Mouse (Mus musculus) neural tube, embryonic 14.5 days (tissue): ENCODE measurements around the gene Foxo6. TPM values are rescaled to one million over a fixed set of nuclear protein-coding genes. Genes with fewer than 3 reads are reported as not detected.

ENCODE experiments used
- ATAC-seq: fragments of 200-750 bp; cut with Nextera tagmentation; 2 replicates; pipeline ENCODE4 v1.8.0; 2017; ENCODE audit warnings: low read depth, mild to moderate bottlenecking, moderate TSS enrichment, moderate library complexity
- H3K27ac ChIP-seq: fragments of 300-500 bp; sonication (generic); 2 replicates; pipeline ENCODE4 v1.5.1; 2014; ENCODE audit warnings: low read depth, mild to moderate bottlenecking, control low read depth, low read length, moderate library complexity, mixed read lengths
- H3K27me3 ChIP-seq: fragments of 300-500 bp; sonication (generic); 2 replicates; pipeline ENCODE4 v1.6.1; 2014; ENCODE audit warnings: low read length; ENCODE audit not compliant: control insufficient read depth, insufficient read depth
- H3K36me3 ChIP-seq: fragments of 300-500 bp; sonication (generic); 2 replicates; pipeline ENCODE4 v1.6.1; 2014; ENCODE audit warnings: low read length, mixed read lengths; ENCODE audit not compliant: control insufficient read depth, insufficient read depth
- H3K4me1 ChIP-seq: fragments of 300-500 bp; sonication (generic); 2 replicates; pipeline ENCODE4 v1.6.1; 2014; ENCODE audit warnings: low read length; ENCODE audit not compliant: control insufficient read depth, insufficient read depth
- H3K4me2 ChIP-seq: fragments of 300-500 bp; sonication (generic); 2 replicates; pipeline ENCODE4 v1.6.1; 2014; ENCODE audit warnings: mild to moderate bottlenecking, low read depth, low read length, control low read depth
- H3K4me3 ChIP-seq: fragments of 300-500 bp; sonication (generic); 2 replicates; pipeline ENCODE4 v1.5.1; 2014; ENCODE audit warnings: low read depth, low read length, control low read depth, mixed read lengths
- H3K9ac ChIP-seq: fragments of 300-500 bp; sonication (generic); replicated peaks from 2 replicates; pipeline ENCODE4 v1.6.1; 2014; ENCODE audit warnings: low read depth, mild to moderate bottlenecking, control low read depth, low read length, mixed read lengths
- H3K9me3 ChIP-seq: fragments of 300-500 bp; sonication (generic); 2 replicates; pipeline ENCODE4 v1.6.1; 2016; ENCODE audit warnings: low read length; ENCODE audit not compliant: control insufficient read depth
- whole genome bisulfite sequencing: fragments of 180-500 bp; shearing (Covaris S2); extraction: QIAGEN DNeasy Blood & Tissue Kit; methylation state at CpG from one replicate; pipeline ENCODE4 v1.1.7; 2014; 5-methylcytosine and 5-hydroxymethylcytosine counted together
- polyA plus RNA-seq: library from polyadenylated mRNA; unstranded; fragments of >200 nt; fragmentation: Nextera tagmentation; extraction: Ambion mirVana; gene quantifications from 2 replicates; pipeline ENCODE4 v1.2.1, GENCODE M21; 2014

Foxo6 gene
- polyA plus RNA-seq, 1 experiment from 2014 or later, result 1.1 TPM

DNA sequence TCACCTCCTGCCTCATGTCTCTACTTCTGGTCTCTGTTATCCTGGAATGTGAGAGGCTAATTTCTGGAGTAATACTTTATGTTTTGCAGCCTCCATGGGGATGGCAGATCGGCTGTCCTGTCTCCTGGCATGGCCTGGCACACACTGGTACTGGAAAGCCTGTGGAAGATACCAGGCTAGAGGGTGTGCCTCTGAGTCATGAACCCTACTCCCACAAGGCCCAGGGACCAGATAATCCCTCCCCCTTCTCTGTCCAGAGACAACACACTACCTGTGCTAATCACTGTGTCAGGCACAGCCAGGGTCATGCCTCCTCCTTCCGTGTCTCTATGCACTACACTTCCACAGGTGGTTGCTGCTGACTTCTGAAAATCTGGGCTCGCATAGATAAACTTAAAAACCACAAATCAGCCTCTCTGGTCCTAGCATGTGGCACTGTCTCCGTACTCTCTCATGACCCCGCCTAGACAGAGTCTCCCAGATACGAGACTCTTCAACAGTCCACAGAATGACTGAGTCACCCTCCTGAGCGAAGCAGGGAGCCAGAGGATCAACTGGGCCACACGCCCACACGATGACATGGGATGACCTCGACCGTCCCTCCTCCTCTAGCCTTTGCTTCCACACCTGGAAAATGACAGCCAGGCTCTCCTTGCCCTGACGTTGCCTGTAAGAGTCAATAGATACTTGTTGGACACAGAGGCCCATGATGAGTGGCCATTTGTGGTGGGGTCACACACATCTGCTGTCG lies 57.5 kb downstream of the Foxo6 start:
- 81% methylated on average over 13 of the region's 13 CpGs for WGBS
- Histone ChIP-seq H3K36me3 (no peaks in the 10 kb centered on the region), H3K4me3 (no peak overlapping the region), H3K4me1 (peaks cover 3% of the 10 kb centered on the region; the same call in 1 of the 2 replicates), H3K27me3 (no peaks in the 10 kb centered on the region), H3K4me2 (no peak overlapping the region), H3K9me3 (no peaks in the 10 kb centered on the region), H3K27ac (no peak overlapping the region), H3K9ac (no peak overlapping the region)
- ATAC-seq, result no peak

GRCm38 (mm10) chr4:120228613-120229012 lies 58.5 kb downstream of the Foxo6 start:
- no peak overlapping the region for H3K9ac ChIP-seq
- ATAC-seq, result no peak
- H3K36me3 ChIP-seq, result no peaks in the 10 kb centered on the region
- H3K4me2 ChIP-seq, result no peak overlapping the region
- 85% methylated on average over 3 of the region's 3 CpGs for WGBS
- H3K4me1 ChIP-seq, result peaks cover 6% of the 10 kb centered on the region; the same call in 1 of the 2 replicates
- H3K27ac ChIP-seq, result no peak overlapping the region
- no peak overlapping the region for H3K4me3 ChIP-seq
- no peaks in the 10 kb centered on the region for H3K9me3 ChIP-seq
- H3K27me3 ChIP-seq, result no peaks in the 10 kb centered on the region

GRCm38 (mm10) chr4:120227224-120227623 lies 59.9 kb downstream of the Foxo6 start:
- Histone ChIP-seq H3K9ac (no peak overlapping the region), H3K9me3 (no peaks in the 10 kb centered on the region), H3K4me3 (no peak overlapping the region), H3K4me2 (no peak overlapping the region), H3K4me1 (peaks cover 6% of the 10 kb centered on the region; the same call in 1 of the 2 replicates), H3K27ac (no peak overlapping the region), H3K36me3 (no peaks in the 10 kb centered on the region), H3K27me3 (no peaks in the 10 kb centered on the region)
- 50% methylated on average over 2 of the region's 2 CpGs for WGBS
- no peak for ATAC-seq

DNA sequence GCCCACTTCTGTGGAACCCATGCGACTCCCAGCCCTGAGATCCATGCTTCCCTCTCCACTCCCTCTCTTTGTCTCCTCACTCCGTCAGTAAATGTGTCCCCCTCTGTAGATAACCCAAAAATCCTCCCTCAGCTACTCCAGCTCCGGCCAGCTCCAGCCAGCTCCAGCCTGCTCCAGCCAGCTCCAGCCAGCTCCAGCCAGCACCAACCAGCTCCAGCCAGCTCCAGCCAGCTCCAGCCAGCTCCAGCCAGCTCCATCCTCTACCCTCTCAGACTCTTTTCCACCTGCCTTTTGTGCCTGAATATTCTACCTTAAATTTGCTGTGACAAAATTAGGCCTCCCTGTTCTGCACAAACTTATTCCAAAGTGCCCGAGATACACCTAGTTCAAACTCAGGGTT lies 60.5 kb downstream of the Foxo6 start:
- no peak for ATAC-seq
- Histone ChIP-seq H3K4me2 (no peak overlapping the region), H3K9ac (no peak overlapping the region), H3K9me3 (no peaks in the 10 kb centered on the region), H3K27ac (no peak overlapping the region), H3K4me3 (no peak overlapping the region), H3K4me1 (peaks cover 6% of the 10 kb centered on the region), H3K27me3 (no peaks in the 10 kb centered on the region), H3K36me3 (no peaks in the 10 kb centered on the region)
- 81% methylated on average over 4 of the region's 4 CpGs for WGBS

- H3K9me3 ChIP-seq, result no peaks in the 10 kb centered on the region
- H3K9ac ChIP-seq, result no peak overlapping the region
- H3K36me3 ChIP-seq, result no peaks in the 10 kb centered on the region
- WGBS, result 40% methylated on average over 6 of the region's 6 CpGs
- H3K4me1 ChIP-seq, result peaks cover 6% of the 10 kb centered on the region
- no peaks in the 10 kb centered on the region for H3K27me3 ChIP-seq
- peak; percentile 32; the same call in 1 of the 2 replicates for ATAC-seq
- no peak overlapping the region for H3K4me3 ChIP-seq
- no peak overlapping the region for H3K4me2 ChIP-seq
- H3K27ac ChIP-seq, result no peak overlapping the region
These were observed 61.9 kb downstream of the Foxo6 start for GRCm38 (mm10) chr4:120225135-120225780.

GRCm38 (mm10) chr4:120223805-120224204 lies 63.3 kb downstream of the Foxo6 start:
- Histone ChIP-seq H3K9ac (no peak overlapping the region), H3K9me3 (no peaks in the 10 kb centered on the region), H3K36me3 (no peaks in the 10 kb centered on the region), H3K4me1 (peaks cover 6% of the 10 kb centered on the region), H3K27me3 (no peaks in the 10 kb centered on the region), H3K4me3 (no peak overlapping the region), H3K4me2 (no peak overlapping the region), H3K27ac (no peak overlapping the region)
- WGBS, result 75% methylated on average over 6 of the region's 6 CpGs
- ATAC-seq, result no peak

DNA sequence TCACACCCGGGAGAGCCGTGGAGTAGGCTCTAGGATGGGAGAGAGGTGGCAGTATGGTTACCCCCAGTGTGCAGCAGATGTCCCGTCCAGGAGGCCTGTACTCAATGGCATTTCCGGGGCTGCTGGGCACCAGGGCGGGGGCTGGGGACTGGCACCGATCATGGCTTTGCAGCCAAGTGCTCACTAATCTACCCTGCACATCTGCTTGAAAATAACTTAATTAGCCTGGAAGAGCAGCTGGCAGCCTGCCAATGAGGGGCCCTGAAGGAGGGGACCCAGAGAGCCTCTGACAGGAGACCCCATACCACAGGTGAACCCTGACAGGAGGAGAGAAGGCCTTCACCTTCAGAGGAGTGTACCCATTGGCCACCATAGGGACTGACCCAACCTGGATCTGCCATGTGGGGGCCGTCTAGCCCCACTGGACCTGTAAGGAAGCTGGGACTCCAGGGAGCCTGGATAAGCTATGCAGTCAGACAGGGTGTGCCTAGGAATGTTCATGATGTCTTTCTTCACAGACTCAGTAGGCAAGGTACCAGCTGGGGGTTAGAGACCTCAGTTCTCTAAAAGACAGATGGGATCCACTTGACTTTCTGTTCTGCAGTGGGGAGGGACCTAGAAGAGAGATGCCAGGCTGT lies 63.9 kb downstream of the Foxo6 start:
- 0 out of 2 replicates have a peak, but pooled peaks have one; percentile 19 for ATAC-seq

GRCm38 (mm10) chr4:120221708-120222107 lies 65.4 kb downstream of the Foxo6 start:
- H3K36me3 ChIP-seq, result no peaks in the 10 kb centered on the region
- peaks cover 6% of the 10 kb centered on the region for H3K4me1 ChIP-seq
- H3K9ac ChIP-seq, result no peak overlapping the region

More for the DNA sequence above, 63.9 kb downstream of the Foxo6 start:
- no peaks in the 10 kb centered on the region for H3K36me3 ChIP-seq
- WGBS, result 56% methylated on average over 7 of the region's 7 CpGs
- no peaks in the 10 kb centered on the region for H3K27me3 ChIP-seq
- H3K27ac ChIP-seq, result no peak overlapping the region
- H3K4me1 ChIP-seq, result peaks cover 6% of the 10 kb centered on the region
- no peaks in the 10 kb centered on the region for H3K9me3 ChIP-seq
- H3K9ac ChIP-seq, result no peak overlapping the region
- H3K4me3 ChIP-seq, result no peak overlapping the region
- no peak overlapping the region for H3K4me2 ChIP-seq

GRCm38 (mm10) chr4:120218878-120219277 lies 68.3 kb downstream of the Foxo6 start:
- H3K27ac ChIP-seq, result no peak overlapping the region
- H3K36me3 ChIP-seq, result no peaks in the 10 kb centered on the region
- no peak overlapping the region for H3K4me3 ChIP-seq
- 63% methylated on average over 9 of the region's 9 CpGs for WGBS
- no peaks in the 10 kb centered on the region for H3K9me3 ChIP-seq
- ATAC-seq, result no peak
- no peak overlapping the region for H3K4me2 ChIP-seq
- no peaks in the 10 kb centered on the region for H3K27me3 ChIP-seq
- peaks cover under 1% of the 10 kb centered on the region for H3K4me1 ChIP-seq
- H3K9ac ChIP-seq, result no peak overlapping the region

More at GRCm38 (mm10) chr4:120221708-120222107, 65.4 kb downstream of the Foxo6 start:
- ATAC-seq, result no peak
- Histone ChIP-seq H3K4me3 (no peak overlapping the region), H3K27ac (no peak overlapping the region; the same call in 1 of the 2 replicates), H3K27me3 (no peaks in the 10 kb centered on the region), H3K4me2 (no peak overlapping the region), H3K9me3 (no peaks in the 10 kb centered on the region)
- WGBS, result 24% methylated on average over 6 of the region's 6 CpGs
